Mouse (Mus musculus): ENCODE measurements around the gene Nsa2. TPM values are rescaled to one million over a fixed set of nuclear protein-coding genes. Genes with fewer than 3 reads are reported as not detected.

Nsa2 gene
- polyA plus RNA-seq (2015; fragmentation: Nextera tagmentation; extraction: Ambion mirVana) = 41.8 and 42.4 TPM in 2 replicates

- no peaks in the 10 kb centered on the region for H3K27me3 ChIP-seq
- ATAC-seq (replicated peaks) = peak; percentile 99
- H3K27ac ChIP-seq (replicated peaks) = peak within 1 kb of the TSS; percentile 92
- H3K9ac ChIP-seq (replicated peaks) = peak within 1 kb of the TSS; percentile 84
- no peaks in the 10 kb centered on the region for H3K9me3 ChIP-seq
- under 1% methylated on average over 57 of the region's 57 CpGs for WGBS
- peaks cover 20% of the 10 kb centered on the region for H3K36me3 ChIP-seq
- H3K4me1 ChIP-seq = peaks cover 14% of the 10 kb centered on the region
- H3K4me3 ChIP-seq = peak within 1 kb of the TSS; percentile 74
- H3K4me2 ChIP-seq (replicated peaks) = peak within 1 kb of the TSS; percentile 57
Observed at GRCm38 (mm10) chr13:97137466-97138400, at the start of gene Nsa2, which contains the start of gene Gfm2. Gene Nsa2 (minus strand): TSS chr13:97137937. Gene Gfm2 (plus strand): TSS chr13:97137937.

GRCm38 (mm10) chr13:97186346-97186745, 48.6 kb upstream of the Nsa2 start:
- 89% methylated on average over 4 of the region's 4 CpGs for WGBS
- no peak for ATAC-seq (replicated peaks)
- no peak overlapping the region for H3K27ac ChIP-seq (replicated peaks)
- no peaks in the 10 kb centered on the region for H3K36me3 ChIP-seq
- H3K9ac ChIP-seq (replicated peaks) = no peak overlapping the region
- no peaks in the 10 kb centered on the region for H3K27me3 ChIP-seq
- no peaks in the 10 kb centered on the region for H3K4me1 ChIP-seq
- no peaks in the 10 kb centered on the region for H3K9me3 ChIP-seq
- H3K4me3 ChIP-seq = no peak overlapping the region
- no peak overlapping the region for H3K4me2 ChIP-seq (replicated peaks)

- Histone ChIP-seq H3K4me3 (no peak overlapping the region), H3K4me1 (peaks cover 15% of the 10 kb centered on the region), H3K9ac (replicated peaks) (no peak overlapping the region), H3K9me3 (no peaks in the 10 kb centered on the region), H3K36me3 (no peaks in the 10 kb centered on the region), H3K4me2 (replicated peaks) (no peak overlapping the region), H3K27ac (replicated peaks) (no peak overlapping the region), H3K27me3 (no peaks in the 10 kb centered on the region)
- 55% methylated on average over 5 of the region's 5 CpGs for WGBS
- ATAC-seq (replicated peaks) = no peak
Observed at GRCm38 (mm10) chr13:97184656-97185055, 46.9 kb upstream of the Nsa2 start.

GRCm38 (mm10) chr13:97184168-97184567, 46.4 kb upstream of the Nsa2 start:
- Histone ChIP-seq H3K9me3 (no peaks in the 10 kb centered on the region), H3K36me3 (no peaks in the 10 kb centered on the region), H3K4me3 (no peak overlapping the region), H3K27me3 (no peaks in the 10 kb centered on the region), H3K4me1 (peaks cover 15% of the 10 kb centered on the region), H3K27ac (replicated peaks) (no peak overlapping the region), H3K4me2 (replicated peaks) (no peak overlapping the region), H3K9ac (replicated peaks) (no peak overlapping the region)
- ATAC-seq (replicated peaks) = no peak
- over 99% methylated on average over 2 of the region's 2 CpGs for WGBS

- Histone ChIP-seq H3K4me1 (peaks cover 15% of the 10 kb centered on the region), H3K27ac (replicated peaks) (no peak overlapping the region), H3K9ac (replicated peaks) (no peak overlapping the region), H3K4me2 (replicated peaks) (no peak overlapping the region), H3K4me3 (no peak overlapping the region), H3K36me3 (no peaks in the 10 kb centered on the region), H3K9me3 (no peaks in the 10 kb centered on the region), H3K27me3 (no peaks in the 10 kb centered on the region)
- ATAC-seq (replicated peaks) = no peak
- WGBS = 65% methylated on average over 4 of the region's 4 CpGs
Observed at GRCm38 (mm10) chr13:97182821-97183220, 45.1 kb upstream of the Nsa2 start.

- H3K27ac ChIP-seq (replicated peaks) = peak overlapping the region; percentile 52; the same call in 1 of the 2 replicates
- no peak overlapping the region for H3K9ac ChIP-seq (replicated peaks)
- no peak overlapping the region for H3K4me3 ChIP-seq
- no peaks in the 10 kb centered on the region for H3K9me3 ChIP-seq
- no peak overlapping the region for H3K4me2 ChIP-seq (replicated peaks)
- peaks cover 15% of the 10 kb centered on the region for H3K4me1 ChIP-seq
- no peaks in the 10 kb centered on the region for H3K27me3 ChIP-seq
- peak; percentile 67; the same call in 1 of the 2 replicates for ATAC-seq (replicated peaks)
- WGBS = 31% methylated on average over 6 of the region's 6 CpGs
- H3K36me3 ChIP-seq = peaks cover 19% of the 10 kb centered on the region
Observed at GRCm38 (mm10) chr13:97180113-97180828, 42.5 kb upstream of the Nsa2 start.

GRCm38 (mm10) chr13:97178943-97179342, 41.2 kb upstream of the Nsa2 start:
- Histone ChIP-seq H3K36me3 (peaks cover 31% of the 10 kb centered on the region), H3K9me3 (no peaks in the 10 kb centered on the region), H3K4me3 (no peak overlapping the region), H3K27me3 (no peaks in the 10 kb centered on the region), H3K4me2 (replicated peaks) (no peak overlapping the region), H3K4me1 (peaks cover 15% of the 10 kb centered on the region), H3K27ac (replicated peaks) (no peak overlapping the region), H3K9ac (replicated peaks) (no peak overlapping the region)
- WGBS = 72% methylated on average over 7 of the region's 7 CpGs
- ATAC-seq (replicated peaks) = no peak

GRCm38 (mm10) chr13:97176731-97177130, 39.0 kb upstream of the Nsa2 start:
- Histone ChIP-seq H3K4me2 (replicated peaks) (no peak overlapping the region), H3K27ac (replicated peaks) (no peak overlapping the region), H3K9me3 (no peaks in the 10 kb centered on the region), H3K27me3 (no peaks in the 10 kb centered on the region), H3K4me1 (peaks cover 15% of the 10 kb centered on the region), H3K4me3 (no peak overlapping the region), H3K36me3 (peaks cover 49% of the 10 kb centered on the region), H3K9ac (replicated peaks) (no peak overlapping the region)
- ATAC-seq (replicated peaks) = no peak
- 83% methylated on average over 5 of the region's 5 CpGs for WGBS

- ATAC-seq (replicated peaks) = no peak
- Histone ChIP-seq H3K9me3 (no peaks in the 10 kb centered on the region), H3K27ac (replicated peaks) (no peak overlapping the region), H3K36me3 (peaks cover 55% of the 10 kb centered on the region), H3K27me3 (no peaks in the 10 kb centered on the region), H3K4me2 (replicated peaks) (no peak overlapping the region), H3K4me3 (no peak overlapping the region), H3K9ac (replicated peaks) (no peak overlapping the region), H3K4me1 (peaks cover 11% of the 10 kb centered on the region)
- WGBS = 85% methylated on average over 10 of the region's 10 CpGs
Observed at GRCm38 (mm10) chr13:97175520-97176264, 38.0 kb upstream of the Nsa2 start.

- Histone ChIP-seq H3K4me1 (no peaks in the 10 kb centered on the region), H3K9me3 (no peaks in the 10 kb centered on the region), H3K9ac (replicated peaks) (no peak overlapping the region), H3K27me3 (no peaks in the 10 kb centered on the region), H3K27ac (replicated peaks) (no peak overlapping the region), H3K4me3 (no peak overlapping the region), H3K4me2 (replicated peaks) (no peak overlapping the region), H3K36me3 (peaks cover 50% of the 10 kb centered on the region)
- no peak for ATAC-seq (replicated peaks)
- 60% methylated on average over 4 of the region's 4 CpGs for WGBS
Observed at GRCm38 (mm10) chr13:97145834-97146233, 8.1 kb upstream of the Nsa2 start.

- WGBS = 93% methylated on average over 7 of the region's 7 CpGs
- Histone ChIP-seq H3K4me2 (replicated peaks) (no peak overlapping the region), H3K9ac (replicated peaks) (no peak overlapping the region), H3K36me3 (peaks cover 25% of the 10 kb centered on the region), H3K27me3 (no peaks in the 10 kb centered on the region), H3K4me1 (peaks cover 9% of the 10 kb centered on the region), H3K4me3 (no peak overlapping the region), H3K27ac (replicated peaks) (no peak overlapping the region), H3K9me3 (no peaks in the 10 kb centered on the region)
- no peak for ATAC-seq (replicated peaks)
Observed at GRCm38 (mm10) chr13:97142321-97142720, 4.6 kb upstream of the Nsa2 start.

All from forebrain, embryonic 15.5 days (tissue).